Mouse (Mus musculus) embryonic fibroblast, embryonic 13.5 days (primary cell): Measurements from ENCODE around the gene Gkap1.

Experiments
- CTCF ChIP-seq: IDR thresholded peaks from 2 replicates; pipeline ENCODE4 v1.5.1; 2011; ENCODE audit warnings: mild to moderate bottlenecking, control low read depth, low read length, moderate library complexity, borderline replicate concordance; ENCODE audit not compliant: insufficient read depth
- POLR2A ChIP-seq: IDR thresholded peaks from 2 replicates; pipeline ENCODE4 v1.6.1; 2011; ENCODE audit warnings: low read depth, mild to moderate bottlenecking, control low read depth, low read length, moderate library complexity

- TF ChIP-seq CTCF (no peak), POLR2A (no peak)
Observed at GRCm38 (mm10) chr13:58210441-58210840, 65.1 kb downstream of the Gkap1 start.
